Mouse (Mus musculus) liver, adult 2 months (tissue): Measurements from ENCODE around the gene Themis3.

Experiments used
- CTCF ChIP-seq: fragments of 200-500 bp; IDR thresholded peaks from 2 replicates; pipeline ENCODE4 v1.5.1; 2011; ENCODE audit warnings: low read depth, low read length, control low read depth
- POLR2A ChIP-seq: fragments of 200-500 bp; IDR thresholded peaks from 2 replicates; pipeline ENCODE4 v1.6.1; 2011; ENCODE audit warnings: low read length, control low read depth; ENCODE audit not compliant: insufficient read depth; ENCODE audit errors: extremely low read depth

DNA sequence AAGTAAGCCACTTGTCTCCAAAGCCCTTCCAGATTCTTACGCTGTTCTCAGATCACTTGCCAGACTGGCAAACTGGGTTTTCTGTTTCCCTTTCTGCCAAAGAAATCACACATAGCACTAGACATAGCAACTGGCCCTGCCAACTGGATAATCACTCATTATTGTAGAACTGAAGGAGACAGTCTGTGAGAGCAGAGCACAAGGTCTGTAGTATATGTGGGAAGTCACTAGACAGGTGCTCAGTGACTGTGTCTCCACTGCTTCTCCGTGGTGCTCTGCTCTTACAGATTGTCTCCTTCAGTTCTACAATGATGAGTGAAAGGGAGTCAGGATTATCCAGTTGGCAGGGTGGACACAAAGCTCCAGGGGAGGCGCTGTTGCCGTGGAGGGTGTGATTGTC is 41.7 kb downstream of the Themis3 start:
- TF ChIP-seq CTCF: no peak
- TF ChIP-seq POLR2A: no peak
